Mouse (Mus musculus) liver, postnatal 0 days (tissue): Measurements from ENCODE around the gene Col5a2. TPM values are rescaled to one million over a fixed set of nuclear protein-coding genes. Genes with fewer than 3 reads are reported as not detected.

Experiments
- ATAC-seq: fragments of 200-750 bp; cut with Nextera tagmentation; 2 replicates; pipeline ENCODE4 v1.8.0; 2017; ENCODE audit warnings: mild to moderate bottlenecking, moderate library complexity
- DNase-seq: peaks from one replicate; pipeline ENCODE4 v3.0.0-alpha.2; 2016
- H3K27ac ChIP-seq: fragments of 300-500 bp; sonication (generic); 2 replicates; pipeline ENCODE4 v1.5.1; 2014; ENCODE audit warnings: antibody characterized with exemption, moderate library complexity, mild to moderate bottlenecking, low read depth
- H3K27me3 ChIP-seq: fragments of 300-500 bp; sonication (generic); 2 replicates; pipeline ENCODE4 v1.6.1; 2014; ENCODE audit warnings: low read length, control low read depth, mixed read lengths; ENCODE audit not compliant: insufficient read depth
- H3K36me3 ChIP-seq: fragments of 300-500 bp; sonication (generic); replicated peaks from 2 replicates; pipeline ENCODE4 v1.6.1; 2014; ENCODE audit warnings: mild to moderate bottlenecking, control low read depth, low read length, moderate library complexity, mixed read lengths; ENCODE audit not compliant: insufficient read depth
- H3K4me1 ChIP-seq: fragments of 300-500 bp; sonication (generic); 2 replicates; pipeline ENCODE4 v1.6.1; 2014; ENCODE audit warnings: antibody characterized with exemption, mild to moderate bottlenecking, control low read depth; ENCODE audit not compliant: insufficient read depth
- H3K4me2 ChIP-seq: fragments of 300-500 bp; sonication (generic); 2 replicates; pipeline ENCODE4 v1.6.1; 2014; ENCODE audit warnings: low read depth, mild to moderate bottlenecking, low read length, moderate library complexity, mixed read lengths
- H3K4me3 ChIP-seq: fragments of 300-500 bp; sonication (generic); 2 replicates; pipeline ENCODE4 v1.5.1; 2014; ENCODE audit warnings: low read depth, low read length
- H3K9ac ChIP-seq: fragments of 300-500 bp; sonication (generic); replicated peaks from 2 replicates; pipeline ENCODE4 v1.6.1; 2014; ENCODE audit warnings: mild to moderate bottlenecking, moderate library complexity
- H3K9me3 ChIP-seq: fragments of 300-500 bp; sonication (generic); 2 replicates; pipeline ENCODE4 v1.6.1; 2016; ENCODE audit warnings: mild to moderate bottlenecking, control low read depth, low read length, mixed read lengths
- CTCF ChIP-seq: sonication (generic); IDR thresholded peaks from 2 replicates; pipeline ENCODE4 v1.5.1; 2016; ENCODE audit warnings: antibody characterized with exemption, low read depth
- EP300 ChIP-seq: IDR thresholded peaks from 2 replicates; pipeline ENCODE4 v1.6.1; 2016; ENCODE audit warnings: antibody characterized with exemption, low read depth, mild to moderate bottlenecking
- WGBS: fragments of 180-500 bp; shearing (Covaris S2); extraction: QIAGEN DNeasy Blood & Tissue Kit; methylation state at CpG from one replicate; pipeline ENCODE4 v1.1.7; 2014; ENCODE audit not compliant: insufficient replicate concordance; 5-methylcytosine and 5-hydroxymethylcytosine counted together
- polyA plus RNA-seq: library from polyadenylated mRNA; unstranded; fragments of >200 nt; fragmentation: Nextera tagmentation; extraction: Ambion mirVana; gene quantifications from 2 replicates; pipeline ENCODE4 v1.2.1, GENCODE M21; 2015

The Col5a2 gene
- polyA plus RNA-seq, 1 experiment from 2014 or later, result 5.2 TPM

GRCm38 (mm10) chr1:45358020-45358419, 145.1 kb downstream of the Col5a2 start:
- no peak overlapping the region for H3K4me3 ChIP-seq
- H3K4me2 ChIP-seq, result no peak overlapping the region
- TF ChIP-seq EP300 (no peak), CTCF (no peak)
- no peak overlapping the region for H3K9ac ChIP-seq
- H3K36me3 ChIP-seq, result no peaks in the 10 kb centered on the region
- ATAC-seq (no peak), DNase-seq (no peak)
- no peaks in the 10 kb centered on the region for H3K4me1 ChIP-seq
- WGBS, result 62% methylated on average over 1 of the region's 1 CpGs
- H3K9me3 ChIP-seq, result no peaks in the 10 kb centered on the region
- no peaks in the 10 kb centered on the region for H3K27me3 ChIP-seq
- H3K27ac ChIP-seq, result no peak overlapping the region

DNA sequence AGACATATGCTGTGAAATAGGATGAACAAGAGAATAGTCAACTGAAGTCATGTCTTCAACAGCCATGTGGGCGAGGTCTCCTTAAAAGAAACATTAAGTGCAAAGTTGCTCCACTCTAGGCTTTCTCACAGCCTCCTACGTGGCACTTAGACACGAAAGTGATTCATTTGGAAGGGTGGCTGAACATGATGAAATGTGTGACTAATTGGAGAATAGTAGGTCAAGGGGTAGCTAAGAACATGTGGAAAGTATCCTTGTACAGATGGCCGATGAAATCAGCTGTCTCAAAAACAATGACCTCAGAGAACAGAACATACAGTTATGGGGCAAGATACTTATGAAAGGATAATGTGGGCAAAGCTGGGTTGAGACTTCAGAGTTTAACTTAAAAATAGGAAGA, 147.1 kb downstream of the Col5a2 start:
- no peaks in the 10 kb centered on the region for H3K9me3 ChIP-seq
- no peak overlapping the region for H3K4me2 ChIP-seq
- TF ChIP-seq CTCF, result no peak
- TF ChIP-seq EP300, result no peak
- no peak overlapping the region for H3K9ac ChIP-seq
- ATAC-seq, result no peak
- 66% methylated on average over 4 of the region's 4 CpGs for WGBS
- no peaks in the 10 kb centered on the region for H3K4me1 ChIP-seq
- no peaks in the 10 kb centered on the region for H3K27me3 ChIP-seq
- no peak overlapping the region for H3K4me3 ChIP-seq
- no peak for DNase-seq
- H3K27ac ChIP-seq, result no peak overlapping the region
- H3K36me3 ChIP-seq, result no peaks in the 10 kb centered on the region

DNA sequence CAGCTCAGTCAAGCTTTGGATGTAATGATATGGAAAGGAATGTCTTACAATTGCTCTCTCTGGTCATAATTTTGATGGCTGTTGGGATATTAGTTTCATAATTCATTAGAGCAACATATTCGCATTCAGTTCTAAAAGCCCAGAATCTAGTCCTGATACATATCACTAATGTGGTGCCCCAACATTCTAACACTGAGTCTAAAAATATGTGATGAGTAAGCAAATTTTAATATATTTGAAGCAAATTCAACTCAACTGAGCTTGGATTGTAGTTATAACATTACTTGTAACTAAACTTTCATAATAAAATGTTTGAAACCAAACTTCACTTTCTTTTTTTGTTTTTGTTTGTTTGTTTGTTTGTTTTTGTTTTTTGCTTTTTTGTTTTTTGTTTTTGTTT, 173.9 kb downstream of the Col5a2 start:
- H3K4me1 ChIP-seq, result no peaks in the 10 kb centered on the region
- no peaks in the 10 kb centered on the region for H3K27me3 ChIP-seq
- DNase-seq, result no peak
- no peak overlapping the region for H3K4me2 ChIP-seq
- no peak for ATAC-seq
- H3K4me3 ChIP-seq, result no peak overlapping the region
- no peaks in the 10 kb centered on the region for H3K9me3 ChIP-seq
- H3K9ac ChIP-seq, result no peak overlapping the region
- H3K27ac ChIP-seq, result no peak overlapping the region
- H3K36me3 ChIP-seq, result no peaks in the 10 kb centered on the region
- WGBS, result 77% methylated on average over 1 of the region's 1 CpGs
- no peak for TF ChIP-seq CTCF

Other genes with a start within 250 kb of the Col5a2 start
- gene Col3a1, start 191.7 kb downstream of the Col5a2 start, polyA plus RNA-seq, result 48.6 and 58.8 TPM in 2 replicates